Mouse (Mus musculus): ENCODE results near the gene A630095N17Rik. TPM values are rescaled to one million over a fixed set of nuclear protein-coding genes. Genes with fewer than 3 reads are reported as not detected.

Gene A630095N17Rik
- total and polyA plus RNA-seq, 3 experiments: 0.30 to 0.74 (median 0.74) TPM

DNA sequence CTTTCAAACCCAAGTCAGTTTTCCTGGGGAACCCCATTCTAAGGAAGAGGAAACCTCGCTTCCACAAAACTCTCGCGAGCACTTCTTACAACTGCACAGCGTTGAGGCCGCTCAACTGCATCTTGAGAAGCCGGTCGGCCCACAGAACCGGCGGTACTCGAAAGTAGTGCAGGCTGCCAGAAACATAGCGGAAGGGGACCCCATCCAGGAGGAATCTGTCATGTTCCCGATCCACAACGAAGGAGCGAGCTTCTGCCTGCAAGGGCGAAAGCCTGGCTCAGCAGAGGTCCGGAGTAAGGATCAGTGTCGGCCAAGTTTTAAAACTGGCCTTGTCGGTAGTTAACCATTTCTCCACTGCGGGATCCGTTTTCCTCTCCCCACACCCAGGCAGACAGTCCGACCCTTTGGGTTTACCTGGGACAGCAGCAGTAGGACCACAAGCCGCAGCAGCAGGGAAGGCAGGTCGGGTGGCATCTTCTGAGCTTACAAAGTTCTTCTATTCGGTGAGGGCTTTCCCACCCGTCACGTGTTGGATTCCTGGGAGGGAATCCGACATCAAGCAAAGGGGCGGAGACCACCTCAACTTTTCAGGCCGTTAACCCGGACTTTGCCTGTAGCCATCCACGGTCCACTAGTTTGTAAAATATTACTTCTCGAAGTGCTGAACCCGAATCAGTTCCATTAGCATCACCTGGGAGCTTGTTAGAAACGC lies 22.8 kb downstream of the A630095N17Rik start:
- H3K27me3 ChIP-seq (replicated peaks): no peaks in the 10 kb centered on the region
- no peak overlapping the region for H3K4me2 ChIP-seq (ENCODE audit: insufficient read depth, low read depth, poor library complexity, severe bottlenecking)
- H3K9me3 ChIP-seq (replicated peaks; ENCODE audit: low read length): no peaks in the 10 kb centered on the region
- H3K27ac ChIP-seq (ENCODE audit: insufficient read depth, low read depth): no peak overlapping the region
- H3K4me3 ChIP-seq (replicated peaks in 1 of 3; ENCODE audit: low read depth in 2 of 3, low read length in 2 of 3, poor library complexity in 1 of 3): no peak overlapping the region
- no peak for DNase-seq (ENCODE audit: extremely low read depth)
- peaks cover 22 to 33% of the 10 kb centered on the region in 2 experiments for H3K36me3 ChIP-seq (replicated peaks in 1 of 2; ENCODE audit: control insufficient read depth in 1 of 2, insufficient read depth in 1 of 2, low read length in 1 of 2)
- H3K4me1 ChIP-seq (ENCODE audit: control insufficient read depth in 1 of 2, insufficient read depth in 2 of 2): peaks cover 7 to 50% of the 10 kb centered on the region in 2 experiments
- H3K9ac ChIP-seq (ENCODE audit: insufficient read depth, low read depth): no peak overlapping the region
- dilution Hi-C loops (cut with MboI; ENCODE audit: extremely low pct_ligation_motif_present, extremely low pct_unique_long_range_greater_than_20kb, low sequenced_read_pairs): no loop called here
- TF ChIP-seq JUND (conservative IDR thresholded peaks at IDR 0.05; ENCODE audit: low read depth, low read length) (no peak), ZC3H11A (IDR thresholded peaks at IDR 0.05; ENCODE audit: low read depth, low read length) (no peak), MYC (IDR thresholded peaks at IDR 0.05; ENCODE audit: low read depth, low read length) (no peak), JUN (IDR thresholded peaks at IDR 0.05; ENCODE audit: insufficient read depth, low read depth, low read length) (no peak), SIN3A (IDR thresholded peaks at IDR 0.05; ENCODE audit: low read length) (no peak), MAFK (IDR thresholded peaks at IDR 0.05; ENCODE audit: insufficient replicate concordance, low read length) (no peak), POLR2A (IDR thresholded peaks at IDR 0.05; ENCODE audit: low read depth, low read length) (no peak)
- peaks cover 13% of the 10 kb centered on the region for H3K79me2 ChIP-seq (replicated peaks; ENCODE audit: control insufficient read depth, extremely low read depth, insufficient read depth, poor library complexity, severe bottlenecking)
- in situ Hi-C loops (cut with MboI; ENCODE audit: low pct_ligation_motif_present, low pct_unique_long_range_greater_than_20kb, low sequenced_read_pairs): no loop called here

DNA sequence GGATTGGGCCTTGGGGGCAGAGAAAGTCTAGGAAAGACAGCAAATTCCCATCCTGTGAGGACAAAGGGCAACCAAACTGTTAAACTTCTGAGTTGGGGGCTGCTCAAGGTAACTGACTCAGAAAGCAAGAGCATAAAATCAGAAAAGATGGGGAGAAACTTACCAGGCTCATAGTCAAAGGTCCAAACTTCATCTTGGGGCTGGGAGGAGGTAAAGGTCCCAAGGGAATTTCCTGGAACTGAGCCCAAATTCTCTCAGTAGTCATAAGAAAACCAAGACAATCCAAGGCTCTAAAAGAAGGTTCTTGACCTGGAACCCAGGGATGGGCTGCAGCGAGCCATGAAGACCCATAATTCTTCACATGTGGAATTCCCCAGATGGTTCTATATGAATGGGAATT lies 30.7 kb downstream of the A630095N17Rik start:
- H3K9ac ChIP-seq (ENCODE audit: insufficient read depth, low read depth): no peak overlapping the region
- in situ Hi-C loops (cut with MboI; ENCODE audit: low pct_ligation_motif_present, low pct_unique_long_range_greater_than_20kb, low sequenced_read_pairs): no loop called here

DNA sequence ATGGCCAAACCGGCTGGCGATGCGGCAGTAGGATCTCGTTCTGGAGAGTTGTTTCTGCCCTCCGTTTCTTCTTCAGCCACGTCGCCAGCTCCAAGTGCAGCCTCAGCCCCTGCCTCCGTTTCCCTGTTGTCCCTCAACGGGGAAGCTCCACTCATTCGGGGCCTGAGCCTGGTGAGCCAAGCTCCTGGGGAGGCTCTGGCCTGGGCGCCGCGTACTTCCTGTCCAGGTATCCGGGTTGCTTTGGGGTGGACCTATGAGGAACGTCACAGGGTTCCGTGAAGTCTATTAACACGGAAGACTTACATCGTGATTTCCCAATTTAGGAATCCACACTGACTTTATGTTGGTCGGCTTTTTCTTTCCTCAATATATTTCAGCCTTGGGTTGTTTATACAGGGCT lies 39.5 kb downstream of the A630095N17Rik start:
- DNase-seq (ENCODE audit: extremely low read depth): peak; percentile 70
- H3K9me3 ChIP-seq (replicated peaks; ENCODE audit: low read length): no peaks in the 10 kb centered on the region
- H3K4me2 ChIP-seq (ENCODE audit: insufficient read depth, low read depth, poor library complexity, severe bottlenecking): peak overlapping the region; percentile 27
- in situ Hi-C loops (cut with MboI; ENCODE audit: low pct_ligation_motif_present, low pct_unique_long_range_greater_than_20kb, low sequenced_read_pairs) (no loop called here), dilution Hi-C loops (cut with MboI; ENCODE audit: extremely low pct_ligation_motif_present, extremely low pct_unique_long_range_greater_than_20kb, low sequenced_read_pairs) (no loop called here)
- H3K36me3 ChIP-seq (replicated peaks in 1 of 2; ENCODE audit: control insufficient read depth in 1 of 2, insufficient read depth in 1 of 2, low read length in 1 of 2): peaks cover 18 to 54% of the 10 kb centered on the region in 2 experiments
- no peaks in the 10 kb centered on the region for H3K27me3 ChIP-seq (replicated peaks)
- H3K79me2 ChIP-seq (replicated peaks; ENCODE audit: control insufficient read depth, extremely low read depth, insufficient read depth, poor library complexity, severe bottlenecking): no peaks in the 10 kb centered on the region
- peak overlapping the region; percentile 89 to 98 (median 97) for H3K4me3 ChIP-seq (replicated peaks in 1 of 3; ENCODE audit: low read depth in 2 of 3, low read length in 2 of 3, poor library complexity in 1 of 3)
- peak overlapping the region; percentile 90 for H3K9ac ChIP-seq (ENCODE audit: insufficient read depth, low read depth)
- peaks cover 10 to 38% of the 10 kb centered on the region in 2 experiments for H3K4me1 ChIP-seq (ENCODE audit: control insufficient read depth in 1 of 2, insufficient read depth in 2 of 2)
- H3K27ac ChIP-seq (ENCODE audit: insufficient read depth, low read depth): peak overlapping the region; percentile 93
- TF ChIP-seq SMC3 (IDR thresholded peaks at IDR 0.05; ENCODE audit: low read depth, low read length) (no peak), MAFK (IDR thresholded peaks at IDR 0.05; ENCODE audit: insufficient replicate concordance, low read length) (no peak), PAX5 (IDR thresholded peaks at IDR 0.05; ENCODE audit: low read length) (no peak), RCOR1 (conservative IDR thresholded peaks at IDR 0.05; ENCODE audit: low read depth, low read length) (no peak), MAX (IDR thresholded peaks at IDR 0.05; ENCODE audit: low read length) (0 out of 2 replicates have a peak, but pooled peaks have one; percentile 37), GABPA (IDR thresholded peaks at IDR 0.05; ENCODE audit: insufficient replicate concordance, low read depth, low read length) (no peak), MXI1 (IDR thresholded peaks at IDR 0.05; ENCODE audit: low read depth, low read length) (peak; percentile 82), POLR2A (IDR thresholded peaks at IDR 0.05; ENCODE audit: low read depth, low read length) (no peak), NELFE (IDR thresholded peaks at IDR 0.05; ENCODE audit: low read depth, low read length) (peak; percentile 60; the same call in 1 of the 2 replicates), HCFC1 (IDR thresholded peaks at IDR 0.05; ENCODE audit: low read depth, low read length) (peak; percentile 53; the same call in 1 of the 2 replicates), CHD1 (IDR thresholded peaks at IDR 0.05; ENCODE audit: low read depth, low read length) (peak; percentile 92; the same call in 1 of the 2 replicates), MYC (IDR thresholded peaks at IDR 0.05; ENCODE audit: low read depth, low read length) (peak; percentile 24; the same call in 1 of the 2 replicates), ELF1 (IDR thresholded peaks at IDR 0.05; ENCODE audit: low read depth, low read length) (peak; percentile 90), EP300 (IDR thresholded peaks at IDR 0.05; ENCODE audit: low read length) (peak; percentile 25; the same call in 1 of the 2 replicates), MEF2A (IDR thresholded peaks at IDR 0.05; ENCODE audit: borderline replicate concordance, low read depth, low read length) (no peak), E2F4 (IDR thresholded peaks at IDR 0.05; ENCODE audit: insufficient replicate concordance, low read depth, low read length) (no peak), TCF12 (IDR thresholded peaks at IDR 0.05; ENCODE audit: low read depth, low read length) (peak; percentile 51; the same call in 1 of the 2 replicates), USF2 (conservative IDR thresholded peaks at IDR 0.05; ENCODE audit: low read depth, low read length) (no peak)

More for the DNA sequence above, 30.7 kb downstream of the A630095N17Rik start:
- no peak overlapping the region for H3K4me2 ChIP-seq (ENCODE audit: insufficient read depth, low read depth, poor library complexity, severe bottlenecking)
- no peaks in the 10 kb centered on the region for H3K9me3 ChIP-seq (replicated peaks; ENCODE audit: low read length)
- H3K27me3 ChIP-seq (replicated peaks): no peaks in the 10 kb centered on the region
- dilution Hi-C loops (cut with MboI; ENCODE audit: extremely low pct_ligation_motif_present, extremely low pct_unique_long_range_greater_than_20kb, low sequenced_read_pairs): no loop called here
- H3K4me1 ChIP-seq (ENCODE audit: control insufficient read depth in 1 of 2, insufficient read depth in 2 of 2): no peaks in the 10 kb centered on the region
- TF ChIP-seq POLR2AphosphoS2 (IDR thresholded peaks at IDR 0.05; ENCODE audit: low read depth, low read length): no peak
- no peak for TF ChIP-seq MYC (IDR thresholded peaks at IDR 0.05; ENCODE audit: low read depth, low read length)
- TF ChIP-seq JUN (IDR thresholded peaks at IDR 0.05; ENCODE audit: insufficient read depth, low read depth, low read length): no peak
- TF ChIP-seq E2F4 (IDR thresholded peaks at IDR 0.05; ENCODE audit: insufficient replicate concordance, low read depth, low read length): no peak
- TF ChIP-seq RAD21 (IDR thresholded peaks at IDR 0.05; ENCODE audit: low read depth, low read length): no peak
- no peak for TF ChIP-seq JUND (conservative IDR thresholded peaks at IDR 0.05; ENCODE audit: low read depth, low read length)
- no peak overlapping the region for H3K27ac ChIP-seq (ENCODE audit: insufficient read depth, low read depth)
- no peak overlapping the region for H3K4me3 ChIP-seq (replicated peaks in 1 of 3; ENCODE audit: low read depth in 2 of 3, low read length in 2 of 3, poor library complexity in 1 of 3)
- peaks cover 33 to 51% of the 10 kb centered on the region in 2 experiments for H3K36me3 ChIP-seq (replicated peaks in 1 of 2; ENCODE audit: control insufficient read depth in 1 of 2, insufficient read depth in 1 of 2, low read length in 1 of 2)
- no peak for DNase-seq (ENCODE audit: extremely low read depth)
- no peaks in the 10 kb centered on the region for H3K79me2 ChIP-seq (replicated peaks; ENCODE audit: control insufficient read depth, extremely low read depth, insufficient read depth, poor library complexity, severe bottlenecking)
